Mouse (Mus musculus) CD4-positive, CD25-positive, alpha-beta regulatory T cell, adult 2 months (primary cell): ENCODE results near the gene Six5.

Experiments
- DNase-seq: peaks from one replicate; pipeline ENCODE4 v3.0.0-alpha.2; 2012; ENCODE audit warnings: low read depth, low spot score

Six5 gene

DNA sequence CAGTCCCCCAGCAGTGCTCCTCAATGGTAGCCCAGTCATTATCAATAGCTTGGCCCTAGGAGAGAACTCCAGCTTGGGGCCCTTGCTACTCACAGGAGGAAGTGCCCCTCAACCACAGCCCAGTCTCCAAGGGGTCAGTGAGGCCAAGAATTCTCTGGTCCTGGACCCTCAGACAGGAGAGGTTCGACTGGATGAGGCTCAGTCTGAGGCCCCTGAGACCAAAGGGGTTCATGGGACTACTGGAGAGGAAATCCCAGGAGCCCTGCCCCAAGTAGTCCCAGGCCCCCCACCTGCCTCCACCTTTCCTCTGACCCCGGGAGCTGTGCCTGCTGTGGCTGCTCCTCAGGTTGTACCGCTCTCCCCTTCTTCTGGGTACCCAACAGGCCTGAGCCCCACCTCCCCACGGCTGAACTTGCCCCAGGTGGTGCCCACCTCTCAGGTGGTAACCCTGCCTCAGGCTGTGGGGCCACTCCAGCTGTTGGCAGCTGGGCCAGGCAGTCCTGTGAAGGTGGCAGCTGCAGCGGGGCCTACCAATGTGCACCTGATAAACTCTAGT lies 2.1 kb downstream of the Six5 start:
- DNase-seq = no peak

DNA sequence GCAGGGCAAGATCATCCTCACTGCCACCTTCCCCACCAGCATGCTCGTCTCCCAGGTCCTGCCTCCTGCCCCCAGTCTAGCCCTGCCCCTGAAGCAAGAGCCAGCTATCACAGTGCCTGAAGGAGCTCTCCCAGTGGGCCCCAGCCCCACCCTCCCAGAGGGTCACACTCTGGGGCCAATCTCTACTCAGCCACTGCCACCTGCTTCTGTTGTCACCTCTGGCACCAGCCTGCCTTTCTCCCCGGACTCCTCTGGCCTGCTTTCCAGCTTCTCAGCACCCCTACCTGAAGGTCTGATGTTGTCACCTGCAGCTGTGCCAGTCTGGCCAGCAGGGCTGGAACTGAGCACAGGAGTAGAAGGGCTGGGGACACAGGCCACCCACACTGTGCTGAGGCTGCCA lies 2.8 kb downstream of the Six5 start:
- DNase-seq = no peak

DNA sequence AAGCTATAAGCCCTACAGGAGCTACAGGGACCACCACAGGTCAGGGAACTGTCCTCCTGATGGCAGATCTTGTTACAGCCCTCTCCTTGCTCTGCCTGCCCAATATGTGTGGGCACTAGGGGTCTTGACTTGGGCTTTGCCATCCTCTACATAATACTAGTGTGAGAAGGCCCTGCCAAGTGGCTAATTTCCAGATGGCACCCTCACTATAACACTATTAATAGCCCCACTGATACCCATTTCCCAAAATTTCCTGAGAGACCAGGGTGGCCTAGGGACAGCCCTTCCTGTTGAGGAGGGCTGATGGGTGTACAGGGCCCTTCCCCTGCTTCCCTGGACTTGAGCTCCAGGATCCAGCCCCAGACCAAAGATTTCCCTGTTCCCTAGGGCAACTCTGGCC lies 3.5 kb downstream of the Six5 start:
- no peak for DNase-seq

DNA sequence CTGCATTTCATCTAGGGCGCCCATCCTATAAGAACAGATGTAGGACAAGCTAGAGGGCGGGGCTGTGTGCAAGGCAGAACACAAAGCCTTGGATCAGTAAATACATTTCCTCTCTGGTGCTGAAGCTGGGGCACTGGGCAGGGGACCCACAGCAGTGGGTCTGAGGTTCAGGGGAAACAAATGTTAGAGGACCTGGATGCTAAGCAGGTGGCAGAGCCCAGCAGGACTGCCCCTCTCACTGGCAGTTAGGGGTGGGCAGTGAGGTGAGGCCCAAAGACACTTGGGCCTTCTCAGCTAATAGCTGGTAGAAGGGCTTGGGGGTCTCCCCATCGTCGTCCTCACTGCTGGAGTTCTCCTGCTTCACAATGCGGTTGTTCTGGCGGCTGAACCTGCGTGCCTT lies 4.4 kb downstream of the Six5 start:
- DNase-seq = no peak

- no peak for DNase-seq
Measured at GRCm38 (mm10) chr7:19100290-19100689, 5.9 kb downstream of the Six5 start.

- no peak for DNase-seq
Measured at GRCm38 (mm10) chr7:19103741-19104140, 9.3 kb downstream of the Six5 start.

DNA sequence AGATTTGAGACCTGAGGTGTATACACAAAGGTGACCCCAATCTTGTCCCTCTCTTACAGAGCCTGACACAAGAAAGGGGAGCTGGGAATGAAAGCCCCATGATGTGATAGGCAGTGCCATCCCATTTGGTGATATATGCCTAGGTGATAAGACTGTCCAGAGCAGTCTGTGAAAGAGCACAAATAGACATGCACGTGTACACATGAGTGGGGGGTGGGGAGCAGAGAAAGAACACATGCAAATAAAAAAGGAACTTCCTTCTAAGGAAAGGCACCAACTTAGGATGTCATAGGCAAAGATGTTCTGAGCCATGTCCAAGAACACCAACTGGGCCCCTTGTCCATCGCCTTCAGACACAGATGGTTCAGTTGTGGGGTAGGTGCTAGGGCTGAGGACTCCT lies 10.1 kb downstream of the Six5 start:
- DNase-seq = no peak

DNA sequence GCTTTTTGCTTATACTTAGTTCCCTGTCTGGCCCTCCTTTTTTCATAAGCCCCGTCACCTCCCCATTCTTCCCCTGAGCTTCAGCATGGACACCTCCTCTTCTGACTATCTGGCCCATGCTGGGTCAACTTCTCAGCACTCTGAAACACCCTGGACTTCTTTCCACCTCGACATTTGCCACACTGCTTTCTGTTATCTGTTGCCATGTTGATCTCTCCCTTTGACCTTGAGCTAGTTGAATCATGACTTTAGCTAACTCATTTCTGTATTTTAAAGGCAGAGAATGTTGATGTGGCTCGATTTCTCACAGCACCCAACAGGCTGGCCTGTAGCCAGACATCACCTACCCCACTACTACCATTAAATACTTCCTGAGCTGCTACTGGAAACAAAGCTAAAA lies 13.0 kb downstream of the Six5 start:
- DNase-seq = no peak

DNA sequence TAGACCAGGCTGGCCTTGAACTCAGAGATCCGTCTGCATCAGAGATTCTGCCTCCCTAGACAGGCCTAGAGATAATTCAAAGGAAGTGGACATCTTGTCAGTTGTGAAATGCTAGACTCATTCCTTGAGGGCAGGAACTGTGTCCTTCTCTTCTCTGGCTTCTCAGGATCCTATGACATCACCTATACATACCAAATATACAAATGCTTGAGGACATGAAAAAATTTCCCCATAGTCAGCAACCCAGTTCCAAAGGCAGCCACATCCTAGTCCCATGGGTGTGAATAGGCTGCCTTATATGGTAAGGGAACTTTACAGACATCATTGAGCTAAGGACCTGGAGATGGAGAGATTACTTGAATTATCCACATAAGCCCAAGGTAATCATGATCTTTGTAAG lies 15.2 kb downstream of the Six5 start:
- DNase-seq = no peak

- peak; percentile 66 for DNase-seq
Measured at GRCm38 (mm10) chr7:19118028-19118771, 23.8 kb downstream of the Six5 start, which contains the start of gene Gm4969. Gene Gm4969, minus strand, starts transcription at chr7:19118368.

DNA sequence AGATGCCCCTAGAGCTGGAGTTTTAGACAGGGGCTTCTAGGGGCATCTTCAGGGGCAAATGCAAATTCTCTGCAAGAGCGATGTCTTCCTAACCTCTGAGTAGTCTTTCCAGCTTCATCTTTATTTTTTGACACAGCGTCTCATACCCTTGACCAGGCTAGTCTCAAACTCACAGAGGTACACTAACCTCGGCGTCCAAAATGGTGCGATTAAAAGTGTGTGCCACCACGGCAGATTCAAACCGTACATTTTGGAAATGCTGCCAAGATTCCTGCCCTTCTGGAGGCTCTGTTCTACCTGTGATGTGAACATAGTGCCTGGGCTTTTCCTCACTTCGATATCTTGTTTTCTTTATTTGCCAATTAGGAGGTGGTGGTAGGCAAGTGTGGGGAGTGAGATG lies 24.7 kb downstream of the Six5 start:
- DNase-seq = no peak

DNA sequence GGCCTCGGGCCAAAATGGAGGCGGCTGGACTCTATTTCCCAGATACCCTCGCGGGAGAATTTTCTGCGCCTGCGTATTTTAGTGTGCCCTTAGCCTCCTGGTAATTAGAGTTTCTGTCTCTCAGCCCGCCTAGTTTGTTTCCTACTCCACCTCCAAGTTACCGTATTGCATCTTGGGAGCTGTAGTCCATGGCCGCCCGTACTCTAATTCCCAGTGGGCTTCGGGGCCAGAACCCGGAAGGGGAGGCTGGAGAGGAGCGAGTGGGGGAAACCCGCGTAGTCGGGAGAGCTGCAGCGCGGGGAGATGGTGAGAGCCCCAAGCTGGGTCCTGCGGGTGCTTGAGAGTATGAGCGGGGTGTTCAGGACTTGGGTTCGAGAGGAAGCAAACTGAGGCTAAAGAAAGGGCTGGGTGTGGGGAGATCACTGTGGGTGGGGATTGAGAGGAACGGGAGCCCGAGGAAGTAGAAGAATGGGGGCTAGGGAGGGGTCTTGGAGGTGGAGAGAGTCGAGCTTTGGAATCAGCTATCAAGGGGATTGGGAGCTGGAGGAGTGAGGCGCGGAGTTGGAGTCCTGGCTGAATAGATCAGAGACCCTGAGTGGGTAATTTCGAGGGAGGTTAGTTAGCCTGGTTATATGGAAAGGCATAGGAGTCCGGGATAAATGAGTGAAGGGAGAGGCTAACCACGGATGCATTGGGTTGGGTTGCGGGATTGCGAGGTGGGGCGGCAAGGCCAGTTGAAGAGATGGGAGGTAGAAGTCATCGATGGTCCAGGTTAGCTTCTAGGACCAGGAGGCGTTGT lies 25.4 kb downstream of the Six5 start, which contains the start of gene Fbxo46:
TSS of gene Fbxo46 (plus strand) at position 229 of the 799 bp plus-strand sequence.
- DNase-seq = peak; percentile 96

DNA sequence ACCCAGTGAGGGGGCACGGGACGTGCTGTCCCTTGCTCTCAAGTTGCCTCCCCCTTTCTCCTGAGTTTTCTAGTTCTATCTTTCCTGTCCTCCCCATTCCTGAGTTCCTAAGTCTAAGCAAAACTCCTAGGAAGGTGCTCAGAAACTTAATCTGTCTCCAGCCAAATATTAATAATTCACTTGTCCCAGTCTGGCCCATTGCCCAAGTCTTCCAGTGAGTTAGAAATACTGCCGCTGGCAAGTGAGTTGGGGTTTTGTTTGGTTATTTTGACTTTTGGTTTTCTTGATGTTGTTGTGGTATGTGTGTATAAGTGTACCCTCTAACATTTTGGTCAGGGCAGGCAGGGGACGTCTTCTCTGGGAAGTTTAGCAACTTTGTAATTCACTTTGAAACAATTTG lies 27.3 kb downstream of the Six5 start:
- no peak for DNase-seq

DNA sequence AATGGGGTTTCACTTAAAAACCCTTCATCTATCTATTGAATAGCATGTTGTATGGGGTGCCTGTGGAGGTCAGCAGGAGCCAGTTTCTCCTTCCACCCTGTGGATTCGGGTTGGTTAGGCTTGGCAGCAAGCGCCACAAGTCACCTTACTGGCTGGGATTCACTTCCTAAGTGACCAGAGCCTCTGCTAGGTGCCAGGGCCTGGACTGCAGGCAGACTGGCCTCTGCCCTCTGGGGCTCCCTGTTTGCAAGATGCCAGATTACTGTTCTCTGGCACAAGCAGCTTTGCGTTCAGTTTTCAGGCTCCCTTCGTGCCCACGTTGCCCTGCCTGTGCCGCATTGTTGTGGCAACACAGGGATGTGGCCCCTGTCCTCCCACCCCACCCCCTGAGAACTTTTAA lies 30.3 kb downstream of the Six5 start:
- no peak for DNase-seq

- DNase-seq = no peak
Measured at GRCm38 (mm10) chr7:19127744-19128143, 33.4 kb downstream of the Six5 start.

DNA sequence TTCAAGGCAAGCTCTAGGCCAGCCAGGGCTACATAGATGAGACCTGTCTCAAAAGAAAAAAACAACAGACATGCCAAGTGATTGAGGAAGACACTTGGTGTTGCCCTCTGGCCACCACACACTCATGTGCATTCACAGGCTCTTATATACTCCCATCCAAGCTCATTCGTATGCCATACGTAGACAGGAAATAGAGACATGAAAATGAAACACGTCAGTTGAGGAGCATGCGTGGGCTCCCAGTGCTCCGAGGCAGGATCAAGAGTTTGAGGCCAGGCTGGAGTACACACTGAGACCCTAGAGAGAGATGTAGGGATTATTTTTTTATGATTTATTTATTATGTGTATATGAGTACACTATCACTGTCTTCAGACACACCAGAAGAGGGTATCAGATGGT lies 35.0 kb downstream of the Six5 start:
- peak; percentile 60 for DNase-seq

- peak; percentile 54 for DNase-seq
Measured at GRCm38 (mm10) chr7:19130657-19131056, 36.3 kb downstream of the Six5 start.

DNA sequence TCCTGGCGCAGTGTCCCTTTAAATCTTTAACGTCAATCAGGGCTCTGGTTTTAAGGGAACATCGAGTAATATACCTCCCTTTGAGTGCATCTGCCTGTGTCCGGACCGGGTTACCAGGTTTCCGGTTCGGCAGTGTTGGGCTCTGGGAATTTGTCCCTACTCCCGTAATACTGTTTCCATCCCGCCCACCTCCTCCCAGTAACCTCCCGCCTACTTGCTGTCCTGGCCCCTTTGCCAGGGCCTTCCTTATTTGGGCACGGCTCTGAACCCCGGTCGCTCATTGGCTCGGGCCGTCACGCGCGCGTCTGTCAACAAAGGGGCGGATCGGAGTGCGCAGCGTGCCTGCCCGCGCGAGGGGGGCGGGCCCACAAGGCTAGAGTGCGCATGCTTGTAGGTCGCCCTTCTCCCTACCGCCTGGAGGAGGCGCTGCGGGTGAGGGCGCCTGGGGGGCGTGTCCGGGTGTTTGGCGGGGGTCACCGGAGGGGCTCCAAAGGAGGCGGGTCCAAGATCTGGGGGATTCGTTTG lies 37.0 kb downstream of the Six5 start:
- peak; percentile 97 for DNase-seq

DNA sequence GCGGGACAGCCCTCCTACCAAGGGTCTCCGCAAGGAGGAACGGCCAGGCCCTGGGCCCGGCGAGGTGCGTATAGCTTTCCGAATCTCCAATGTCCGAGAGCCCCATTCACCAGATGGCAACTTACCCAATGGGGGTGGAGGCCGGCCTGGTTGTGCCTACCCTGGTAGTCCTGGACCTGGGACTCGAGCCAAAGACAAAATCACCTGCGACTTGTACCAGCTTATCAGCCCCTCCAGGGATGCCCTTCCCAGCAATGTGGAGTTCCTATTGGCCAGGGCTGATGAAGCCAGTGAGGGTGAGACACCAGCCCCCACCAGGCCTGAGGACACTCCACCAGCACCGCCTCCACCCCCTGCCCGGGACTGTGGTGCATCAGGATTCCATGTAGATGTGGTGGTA lies 41.8 kb downstream of the Six5 start:
- no peak for DNase-seq

GRCm38 (mm10) chr7:19136673-19137334 lies 42.4 kb downstream of the Six5 start:
- no peak for DNase-seq

GRCm38 (mm10) chr7:19137380-19137779 lies 43.0 kb downstream of the Six5 start:
- DNase-seq = peak; percentile 76

DNA sequence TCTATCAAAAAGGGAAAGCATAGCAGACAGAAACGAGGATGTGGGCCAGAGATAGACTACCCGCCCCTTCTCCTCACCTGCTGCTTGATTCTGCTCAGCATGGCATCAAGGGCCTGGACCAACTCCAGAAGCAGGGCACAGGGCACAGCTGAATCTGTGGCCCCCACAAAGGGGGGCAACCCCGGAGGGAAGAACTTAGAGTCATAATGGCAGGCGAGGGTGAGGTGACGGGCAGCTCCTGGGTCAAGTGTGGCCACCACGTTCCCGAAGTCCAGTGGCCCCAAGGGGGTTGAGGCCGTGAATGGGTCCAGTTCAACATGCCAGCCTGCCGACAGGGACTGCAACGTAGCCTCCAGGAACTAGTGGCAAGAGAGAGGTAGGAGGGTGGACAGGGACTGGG lies 52.4 kb downstream of the Six5 start:
- DNase-seq = no peak
